Mouse (Mus musculus) kidney, adult 18-20 months (tissue): ENCODE data around the gene Mrrf.
A peak's percentile ranks its signal among the peaks of the same experiment; 100 is the strongest.

Experiments
- DNase-seq: peaks from one replicate; pipeline ENCODE4 v3.0.0; 2021

Gene Mrrf

GRCm38 (mm10) chr2:36202611-36202880, 66.4 kb downstream of the Mrrf start:
- no peak for DNase-seq

- DNase-seq, result no peak
Measured at GRCm38 (mm10) chr2:36203011-36203825, 67.0 kb downstream of the Mrrf start.

GRCm38 (mm10) chr2:36204595-36204994, 68.4 kb downstream of the Mrrf start:
- DNase-seq, result no peak

GRCm38 (mm10) chr2:36207071-36207470, 70.9 kb downstream of the Mrrf start:
- no peak for DNase-seq

- no peak for DNase-seq
Measured at GRCm38 (mm10) chr2:36210796-36211195, 74.6 kb downstream of the Mrrf start.

- no peak for DNase-seq
Measured at GRCm38 (mm10) chr2:36211785-36212184, 75.6 kb downstream of the Mrrf start.

- no peak for DNase-seq
Measured at GRCm38 (mm10) chr2:36213108-36213507, 76.9 kb downstream of the Mrrf start.

GRCm38 (mm10) chr2:36214023-36214422, 77.8 kb downstream of the Mrrf start:
- peak; percentile 88 for DNase-seq

GRCm38 (mm10) chr2:36214425-36214824, 78.2 kb downstream of the Mrrf start:
- DNase-seq, result no peak

GRCm38 (mm10) chr2:36215203-36215739, 79.1 kb downstream of the Mrrf start:
- no peak for DNase-seq

- no peak for DNase-seq
Measured at GRCm38 (mm10) chr2:36216546-36216945, 80.4 kb downstream of the Mrrf start.

- no peak for DNase-seq
Measured at GRCm38 (mm10) chr2:36216953-36217573, 80.9 kb downstream of the Mrrf start.

- DNase-seq, result no peak
Measured at GRCm38 (mm10) chr2:36217692-36218233, 81.6 kb downstream of the Mrrf start.

GRCm38 (mm10) chr2:36220106-36220505, 83.9 kb downstream of the Mrrf start:
- no peak for DNase-seq

- DNase-seq, result no peak
Measured at GRCm38 (mm10) chr2:36220891-36221290, 84.7 kb downstream of the Mrrf start.

GRCm38 (mm10) chr2:36222168-36222848, 86.1 kb downstream of the Mrrf start:
- DNase-seq, result no peak

- DNase-seq, result no peak
Measured at GRCm38 (mm10) chr2:36223436-36223835, 87.2 kb downstream of the Mrrf start.

- DNase-seq, result no peak
Measured at GRCm38 (mm10) chr2:36224153-36224552, 88.0 kb downstream of the Mrrf start.

GRCm38 (mm10) chr2:36224599-36224998, 88.4 kb downstream of the Mrrf start:
- DNase-seq, result no peak

- DNase-seq, result peak; percentile 70
Measured at GRCm38 (mm10) chr2:36230366-36230765, 94.2 kb downstream of the Mrrf start, which contains the start of gene Ptgs1. Gene Ptgs1 (plus strand): TSS chr2:36230426.

- no peak for DNase-seq
Measured at GRCm38 (mm10) chr2:36230967-36231366, 94.8 kb downstream of the Mrrf start.

- no peak for DNase-seq
Measured at GRCm38 (mm10) chr2:36234526-36235368, 98.6 kb downstream of the Mrrf start.
